Mouse (Mus musculus): ENCODE measurements around the gene Gm20388.
A peak's percentile ranks its signal among the peaks of the same experiment; 100 is the strongest.

The Gm20388 gene

DNA sequence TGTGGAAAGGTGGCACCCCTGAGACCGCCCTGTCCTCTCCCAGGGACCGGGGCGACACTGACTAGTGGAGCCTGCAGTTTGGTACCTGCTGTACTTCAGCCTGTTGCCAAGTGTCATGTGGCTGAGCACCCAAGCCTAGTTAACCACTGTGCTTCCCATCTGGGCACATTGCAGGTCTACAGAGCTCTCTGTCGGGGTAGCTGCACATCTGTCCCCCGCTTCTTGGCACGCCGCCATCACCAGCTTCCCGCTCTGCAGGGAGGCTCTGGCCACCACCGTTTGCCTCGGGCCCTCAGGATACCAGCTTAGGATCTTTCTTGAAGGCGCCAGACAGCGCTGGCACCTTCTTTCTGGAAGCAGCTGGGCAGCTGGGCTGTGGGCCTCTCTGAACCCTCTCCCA lies 323.8 kb downstream of the Gm20388 start:
- no peak for DNase-seq

DNA sequence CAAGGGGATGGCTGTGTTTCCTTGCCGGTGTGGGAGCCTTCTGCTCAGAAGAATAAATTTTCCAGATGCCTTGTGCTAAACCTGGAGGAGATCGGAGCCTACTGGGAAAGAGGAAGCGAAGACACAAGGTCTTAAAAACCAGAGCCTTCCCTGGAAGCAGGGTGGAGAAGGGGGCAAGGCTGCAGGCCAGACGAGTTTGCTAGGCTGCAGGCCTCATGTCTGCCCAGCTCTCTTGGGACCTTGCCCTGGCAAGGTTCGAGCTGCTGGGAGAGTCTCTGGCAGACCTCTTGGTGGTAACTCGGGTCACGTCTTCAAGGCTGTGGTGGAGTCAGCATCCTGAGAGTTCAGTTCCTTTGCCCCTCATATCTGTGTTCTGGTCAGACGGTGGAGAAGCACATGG lies 324.2 kb downstream of the Gm20388 start:
- DNase-seq: no peak

GRCm38 (mm10) chr8:120243222-120243621 lies 332.6 kb downstream of the Gm20388 start:
- DNase-seq: no peak

DNA sequence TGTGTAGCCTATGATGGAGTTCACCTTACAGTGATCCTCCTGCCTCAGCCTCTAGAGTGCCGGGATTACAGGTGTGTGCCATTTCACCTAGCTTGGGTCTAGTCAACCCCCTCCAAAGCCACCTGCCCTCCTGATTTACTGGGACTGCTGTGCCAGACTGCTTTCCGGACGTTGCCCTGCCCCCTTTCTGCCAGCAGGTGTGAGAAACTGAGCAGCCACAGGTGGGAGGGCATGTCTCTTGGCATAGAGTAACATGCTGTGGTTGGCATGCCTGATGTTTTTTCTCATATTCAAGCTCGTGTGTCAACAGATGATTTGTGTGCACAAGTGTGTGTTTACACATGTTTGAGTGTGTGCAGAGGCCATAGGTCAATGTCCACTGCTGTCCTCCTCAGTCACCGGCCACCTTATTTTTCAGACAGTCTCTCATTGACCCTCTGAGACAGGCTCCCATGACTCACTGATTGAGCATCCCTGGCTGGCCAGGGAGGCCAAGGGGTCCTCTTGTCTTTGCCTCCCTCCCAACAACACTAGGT lies 333.3 kb downstream of the Gm20388 start:
- DNase-seq: no peak

- DNase-seq: no peak
Measured at GRCm38 (mm10) chr8:120244553-120244952, 333.9 kb downstream of the Gm20388 start.

GRCm38 (mm10) chr8:120247618-120248017 lies 337.0 kb downstream of the Gm20388 start:
- no peak for DNase-seq

GRCm38 (mm10) chr8:120248031-120248430 lies 337.4 kb downstream of the Gm20388 start:
- DNase-seq: no peak

DNA sequence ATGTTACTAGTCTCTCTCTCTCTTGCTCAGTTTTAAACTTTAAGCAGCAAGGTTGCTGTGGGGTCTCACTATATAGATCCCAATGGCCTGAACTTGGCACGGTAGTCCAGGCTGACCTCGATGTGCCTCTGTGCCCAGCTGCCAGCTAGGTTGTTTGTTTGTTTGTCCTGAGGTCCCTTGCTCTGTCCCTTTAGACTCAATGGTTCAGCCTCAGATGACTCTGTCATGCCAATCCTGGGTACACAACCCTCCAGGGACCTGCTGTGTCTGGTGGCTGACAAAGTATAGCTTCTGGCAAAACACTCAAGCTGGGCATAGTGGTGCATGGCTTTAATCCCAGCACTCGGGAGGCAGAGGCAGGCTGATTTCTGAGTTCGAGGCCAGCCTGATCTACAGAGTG lies 337.8 kb downstream of the Gm20388 start:
- no peak for DNase-seq

DNA sequence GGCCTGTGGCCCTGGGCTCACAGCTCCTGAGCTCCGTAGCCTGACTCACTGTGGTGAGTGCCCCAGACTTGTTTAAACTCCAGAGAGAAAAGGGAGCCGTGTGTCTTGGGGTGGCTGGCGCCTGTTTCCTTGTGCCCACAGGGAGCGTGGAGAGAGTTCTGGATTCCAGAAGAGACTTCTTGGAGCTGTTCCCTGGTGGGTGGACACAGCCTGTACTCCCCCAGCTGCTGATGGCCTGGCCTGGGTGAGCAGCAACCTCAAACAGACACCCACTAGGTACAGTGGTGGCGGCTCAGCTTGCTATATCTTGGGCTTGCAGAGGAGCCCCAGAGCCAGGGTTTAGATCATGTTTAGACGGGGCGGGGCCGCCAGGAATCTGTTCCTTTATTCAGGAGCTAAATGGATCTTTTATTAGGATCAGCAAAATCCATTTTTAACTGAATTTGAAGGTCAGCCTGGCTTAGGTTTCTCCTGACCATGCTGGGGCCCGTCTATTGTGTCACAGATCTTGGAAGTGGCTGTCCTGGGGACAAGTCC lies 339.2 kb downstream of the Gm20388 start:
- DNase-seq: no peak

DNA sequence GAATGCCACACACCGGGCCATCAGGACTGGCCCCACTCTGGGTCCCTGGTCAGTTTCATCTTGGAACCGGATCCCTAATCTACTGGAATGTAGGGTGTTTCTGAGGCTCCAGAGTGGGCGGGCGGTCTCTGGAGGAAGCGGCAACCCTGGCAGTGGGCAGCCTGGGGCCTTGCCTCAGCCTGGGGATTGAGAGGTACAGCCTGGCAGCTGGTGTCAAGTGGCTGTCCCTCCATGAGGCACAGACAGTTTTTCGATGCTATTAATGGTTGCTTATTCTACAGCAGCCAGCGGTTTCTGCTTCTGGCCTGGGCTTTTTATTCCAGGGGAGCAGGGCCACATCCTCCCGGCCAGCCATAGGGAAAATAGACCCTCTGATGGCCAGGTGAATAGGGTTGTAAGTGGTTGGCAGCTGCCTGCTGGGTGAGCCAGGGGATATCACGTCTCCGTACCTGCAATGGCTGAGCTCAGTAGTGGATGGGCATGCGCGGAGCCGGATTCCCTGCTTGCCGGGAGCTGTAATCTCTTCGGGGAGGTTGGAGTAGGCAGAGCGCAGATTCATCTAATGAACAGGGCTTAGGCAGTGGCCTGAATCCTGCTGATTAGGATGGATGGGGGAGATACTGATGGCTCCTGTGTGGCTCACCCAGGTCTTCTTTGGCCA lies 340.2 kb downstream of the Gm20388 start:
- no peak for DNase-seq

GRCm38 (mm10) chr8:120251411-120252035 lies 340.9 kb downstream of the Gm20388 start:
- DNase-seq: no peak

DNA sequence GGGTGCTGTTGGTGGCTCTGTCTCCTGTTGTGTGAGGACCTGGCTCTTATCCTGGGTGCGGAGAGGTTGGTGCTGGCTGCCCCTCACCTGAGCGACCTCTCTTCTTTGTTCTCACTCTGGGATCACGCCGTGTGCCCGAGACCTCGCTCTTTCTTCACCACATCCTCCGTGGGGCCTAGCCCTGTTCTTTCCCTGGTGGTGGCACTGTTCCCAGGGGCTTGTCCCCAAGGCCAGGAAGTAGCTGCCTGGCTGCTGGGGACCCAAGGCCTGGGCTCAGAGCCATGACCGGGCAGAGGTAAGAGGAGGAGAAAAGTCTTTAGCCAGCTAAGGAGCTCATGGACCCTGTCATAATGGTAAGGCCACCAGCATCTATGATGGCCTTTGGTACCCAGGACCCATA lies 343.0 kb downstream of the Gm20388 start:
- no peak for DNase-seq

DNA sequence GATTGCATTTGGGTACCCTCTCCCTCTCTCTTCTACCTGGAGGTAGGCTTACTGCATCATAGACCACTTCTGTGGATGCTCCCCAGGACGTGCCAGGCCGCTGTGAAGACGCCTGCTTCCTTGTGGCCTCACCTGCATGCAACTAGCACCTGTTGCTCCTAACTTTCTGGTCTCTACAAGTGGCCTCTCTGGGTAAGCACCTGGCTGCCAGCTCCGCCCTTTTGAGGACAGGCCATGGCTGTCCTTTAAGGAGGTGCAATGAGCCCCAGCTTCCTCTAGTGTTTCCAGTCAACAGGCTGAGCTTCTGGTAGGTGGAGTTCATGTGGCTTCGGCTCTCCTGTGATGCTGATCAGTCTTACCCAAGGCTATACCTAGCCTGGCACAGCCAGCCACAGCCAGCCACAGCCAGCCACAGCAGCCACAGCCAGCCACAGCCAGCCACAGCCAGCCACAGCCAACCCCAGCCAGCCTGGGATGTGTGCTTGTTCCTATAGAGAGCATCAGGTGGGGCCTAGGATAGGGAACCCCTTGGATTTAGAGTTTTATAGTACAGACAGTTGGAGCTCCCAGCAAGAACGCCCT lies 344.9 kb downstream of the Gm20388 start:
- DNase-seq: no peak

DNA sequence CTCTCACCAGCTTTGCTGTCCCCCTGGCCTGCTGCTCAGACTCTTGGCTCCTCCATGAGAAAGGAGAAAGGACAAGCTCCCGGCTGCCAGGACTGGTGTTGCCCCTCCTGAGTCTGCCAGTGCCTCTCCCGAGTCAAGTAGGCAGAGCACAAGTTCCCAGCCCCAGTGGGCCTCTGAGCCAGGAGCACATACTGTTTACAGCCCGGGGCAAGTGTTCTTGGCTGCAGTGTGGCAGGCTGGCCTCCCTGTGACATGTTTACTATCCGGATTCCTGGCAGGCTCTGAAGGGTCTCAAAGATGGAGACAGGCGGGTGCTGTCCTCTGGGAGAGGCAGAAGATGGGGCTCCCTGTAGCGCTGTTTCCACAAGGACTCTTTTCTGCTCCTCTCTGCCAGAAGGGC lies 346.3 kb downstream of the Gm20388 start:
- DNase-seq: no peak

GRCm38 (mm10) chr8:120259206-120259605 lies 348.6 kb downstream of the Gm20388 start:
- DNase-seq: peak; percentile 55

- DNase-seq: no peak
Measured at GRCm38 (mm10) chr8:120260677-120261076, 350.0 kb downstream of the Gm20388 start.

GRCm38 (mm10) chr8:120261338-120262120 lies 350.9 kb downstream of the Gm20388 start:
- peak; percentile 59 for DNase-seq

GRCm38 (mm10) chr8:120263879-120264278 lies 353.2 kb downstream of the Gm20388 start:
- no peak for DNase-seq

DNA sequence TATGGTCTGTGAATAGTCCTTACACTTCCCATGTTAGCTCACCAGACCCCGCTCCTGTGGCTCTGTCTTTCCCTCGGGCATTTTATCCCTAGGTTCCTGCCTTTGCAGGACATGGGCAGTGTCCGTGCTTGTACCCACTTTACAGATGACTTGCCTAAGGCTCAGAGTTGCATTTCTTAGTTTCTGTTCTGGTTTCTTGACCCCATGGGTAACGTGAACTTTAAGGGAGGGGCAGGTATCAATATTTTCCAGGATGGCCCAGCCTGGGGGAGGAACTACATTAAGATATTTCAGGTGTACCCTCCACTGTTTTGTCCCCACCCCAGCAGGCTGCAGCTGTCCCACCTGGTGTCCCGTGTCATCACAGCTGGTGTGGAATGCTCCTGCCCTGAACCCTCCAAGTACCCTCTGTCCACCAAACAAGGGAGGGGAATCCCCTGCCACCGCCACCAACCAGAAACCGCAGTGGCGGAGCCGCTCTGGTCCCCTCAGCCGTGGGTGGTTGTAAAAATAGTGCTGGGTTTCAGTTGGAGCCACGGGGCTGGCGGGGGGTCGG lies 353.8 kb downstream of the Gm20388 start:
- DNase-seq: no peak

DNA sequence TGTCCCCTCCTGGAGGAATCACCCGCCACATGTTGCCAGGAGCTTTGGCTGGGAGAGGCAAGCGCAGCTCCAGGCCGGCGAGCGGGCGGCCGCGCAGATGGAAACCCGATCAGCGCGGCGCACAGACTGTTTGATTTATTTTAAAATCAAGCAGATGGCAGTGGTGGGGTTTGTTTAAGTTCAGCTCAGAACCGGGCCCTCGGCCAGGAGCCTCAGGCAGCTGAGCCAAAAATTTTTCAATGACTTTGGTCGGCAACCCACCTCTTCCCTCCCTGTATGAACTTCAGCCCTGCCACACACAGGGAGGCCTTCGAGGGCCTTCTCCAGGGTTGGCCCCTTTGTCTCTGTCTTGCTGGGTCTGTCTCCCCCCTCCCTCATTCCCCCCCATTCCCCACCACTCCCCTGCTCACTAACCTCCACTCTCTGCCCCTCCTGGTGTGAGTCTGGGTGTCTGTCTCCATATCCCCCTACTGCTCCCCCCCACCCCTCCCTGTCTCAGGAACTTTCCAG lies 354.4 kb downstream of the Gm20388 start:
- peak; percentile 90 for DNase-seq

DNA sequence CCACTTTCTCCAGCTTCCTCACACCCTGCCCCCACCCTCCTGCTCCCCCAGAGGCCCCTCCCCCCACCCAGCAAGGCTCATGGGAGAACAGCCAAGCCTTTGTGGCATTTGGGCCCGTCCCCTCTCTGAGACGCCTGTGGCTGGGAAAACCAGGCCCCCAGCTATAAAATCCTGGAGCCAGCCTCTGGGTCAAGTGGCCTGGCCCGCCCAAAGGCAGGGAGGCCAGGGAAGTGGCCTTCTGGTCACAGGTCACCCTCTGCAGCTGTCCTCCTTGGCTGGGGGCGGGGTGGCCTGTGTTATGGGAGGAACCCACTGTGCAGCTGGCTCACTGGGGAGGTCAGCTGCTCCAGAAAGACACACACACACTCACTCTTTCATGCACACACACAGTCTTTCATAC lies 354.8 kb downstream of the Gm20388 start:
- DNase-seq: peak; percentile 89

- no peak for DNase-seq
Measured at GRCm38 (mm10) chr8:120268541-120268980, 357.9 kb downstream of the Gm20388 start.
